Mouse (Mus musculus): ENCODE results near the gene Ddx49. TPM values are rescaled to one million over a fixed set of nuclear protein-coding genes. Genes with fewer than 3 reads are reported as not detected.

The Ddx49 gene
- total RNA-seq, 4 experiments from 2014 or later, result 26.0 to 34.5 (median 31.9) TPM

DNA sequence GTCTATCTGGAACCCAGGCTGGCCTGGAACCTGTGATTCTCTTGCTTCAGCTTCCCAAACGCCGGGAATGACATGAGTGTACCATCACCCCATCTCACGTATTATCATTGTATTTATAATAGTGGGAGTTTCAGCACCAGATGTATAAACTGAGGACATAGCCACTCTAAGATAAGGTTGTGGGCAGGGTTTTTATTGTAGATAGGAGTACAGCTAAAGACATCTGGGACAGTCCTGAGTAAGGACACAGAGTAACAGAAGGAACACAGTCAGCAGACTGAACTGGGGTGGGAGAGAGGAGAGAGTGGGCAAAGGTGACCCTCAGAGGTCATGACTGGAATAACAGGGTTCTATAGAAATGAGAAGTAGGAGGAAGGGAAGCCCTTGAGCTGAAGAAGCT lies 34.6 kb downstream of the Ddx49 start:
- DNase-seq (ENCODE audit: low spot score), result no peak

DNA sequence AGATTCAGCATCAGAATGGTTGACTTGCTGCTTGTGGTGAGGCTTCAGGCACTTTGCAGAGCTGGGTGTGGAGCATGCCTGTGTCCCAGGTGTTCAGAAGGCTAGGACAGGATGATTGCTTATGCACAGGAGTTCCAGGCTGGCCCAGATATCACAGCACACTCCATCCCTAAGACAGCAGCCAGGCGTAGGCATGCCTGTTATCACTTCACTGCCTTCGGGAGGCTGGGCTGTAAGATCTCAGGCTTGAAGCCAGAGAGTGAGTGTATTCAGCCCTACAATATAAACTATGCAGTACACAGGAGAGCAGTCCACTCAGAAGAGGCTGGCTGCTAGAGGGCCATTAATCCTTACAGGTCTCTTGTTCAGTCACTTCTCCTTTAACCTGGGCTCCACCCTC lies 43.2 kb downstream of the Ddx49 start:
- no peak for DNase-seq (ENCODE audit: low spot score)

DNA sequence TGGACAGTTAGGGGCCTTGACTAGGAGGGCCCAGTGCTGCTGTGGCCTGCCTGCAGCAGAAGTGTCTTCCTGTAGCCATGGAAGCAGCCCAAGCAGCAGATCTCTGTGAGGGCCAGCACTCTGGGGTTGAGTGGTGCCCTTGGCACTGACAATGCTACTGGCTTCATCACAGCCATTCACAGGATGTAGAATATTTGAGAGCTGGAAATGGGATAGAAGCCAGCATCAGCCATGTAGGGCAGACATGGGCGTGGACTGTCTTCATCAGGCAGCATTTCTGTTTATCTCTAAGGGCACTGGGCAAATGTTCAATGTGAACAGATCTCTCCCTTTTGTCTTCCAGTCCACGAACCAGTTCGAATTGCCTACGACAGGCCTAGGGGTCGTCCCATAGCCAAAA lies 43.7 kb downstream of the Ddx49 start:
- DNase-seq (ENCODE audit: low spot score), result peak; percentile 23

DNA sequence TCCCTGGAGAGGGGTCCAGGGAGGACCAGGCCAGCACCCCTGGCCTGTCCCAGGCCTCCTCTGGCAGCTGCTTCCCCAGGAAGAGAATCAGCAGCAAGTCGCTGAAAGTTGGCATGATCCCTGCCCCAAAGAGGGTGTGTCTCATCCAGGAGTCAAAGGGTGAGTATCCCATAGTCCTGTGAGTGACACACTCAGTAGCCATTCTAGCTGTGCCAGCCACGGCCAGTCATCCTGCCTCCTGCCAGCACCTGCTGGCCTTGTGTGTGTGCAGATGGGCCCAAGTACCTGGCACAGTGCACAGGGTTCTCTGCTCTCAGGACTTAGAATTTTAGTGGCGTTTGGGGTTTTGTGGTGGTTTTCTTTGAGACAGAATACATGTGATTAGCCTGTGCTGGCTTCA lies 44.8 kb downstream of the Ddx49 start:
- no peak for DNase-seq (ENCODE audit: low spot score)

DNA sequence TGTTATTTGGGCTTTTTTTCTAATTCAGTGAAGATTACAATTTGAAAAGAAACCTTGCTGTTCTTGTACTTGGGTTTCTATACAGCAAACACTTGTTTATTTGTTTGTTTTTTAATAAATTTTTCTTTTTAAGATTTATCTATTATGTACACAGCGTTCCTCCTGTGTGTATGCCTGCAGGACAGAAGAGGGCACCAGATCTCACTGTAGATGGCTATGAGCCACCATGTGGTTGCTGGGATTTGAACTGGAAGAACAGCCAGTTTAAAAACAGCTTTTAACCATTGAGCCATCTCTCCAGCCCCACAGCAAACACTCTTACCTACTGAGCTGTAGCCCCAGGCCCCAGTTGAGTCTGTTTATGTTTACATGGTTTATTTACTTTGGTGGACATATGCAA lies 47.7 kb downstream of the Ddx49 start:
- no peak for DNase-seq (ENCODE audit: low spot score)

DNA sequence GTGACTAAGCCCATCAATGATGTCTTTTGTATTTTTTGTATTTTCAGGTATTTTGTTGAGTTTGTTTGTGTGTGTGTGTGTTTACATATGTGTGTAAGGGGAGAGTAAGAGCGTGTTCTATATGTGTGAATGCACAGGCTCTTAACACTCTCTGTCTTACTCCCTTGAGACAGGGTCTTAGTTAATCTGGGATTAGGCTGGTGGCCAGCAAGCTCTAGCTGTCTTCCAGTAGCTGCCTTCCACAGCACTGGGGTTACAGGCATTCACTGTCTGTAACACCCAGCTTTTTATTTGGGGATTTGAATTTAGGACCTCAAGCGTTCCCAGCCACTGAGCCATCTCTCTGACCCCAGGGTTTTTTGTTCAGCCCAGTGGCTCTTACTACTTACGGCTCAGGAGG lies 54.4 kb downstream of the Ddx49 start:
- DNase-seq (ENCODE audit: low spot score), result no peak

DNA sequence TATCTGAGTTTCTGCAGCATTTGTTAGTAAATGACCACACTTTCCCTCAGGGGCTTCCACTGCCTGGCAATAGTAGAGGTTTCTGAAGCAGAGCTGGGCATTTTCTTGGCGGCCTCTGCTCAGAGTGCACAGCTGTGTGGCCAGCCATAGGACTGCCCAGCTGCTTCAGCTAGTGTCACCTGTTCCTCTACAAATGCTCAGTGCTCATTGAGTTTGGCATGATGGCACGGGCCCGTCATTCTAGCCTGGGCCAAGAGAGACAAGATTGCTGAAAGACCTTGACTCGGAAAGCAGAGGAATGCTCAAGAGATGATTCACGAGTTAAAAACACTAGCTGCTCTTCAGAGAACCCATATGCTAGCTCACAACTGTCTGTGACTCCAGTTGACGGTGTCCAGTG lies 55.7 kb downstream of the Ddx49 start:
- no peak for DNase-seq (ENCODE audit: low spot score)

Other genes starting within 250 kb of the Ddx49 start
- gene Tm6sf2, start 229.6 kb downstream of the Ddx49 start, total RNA-seq (2022), result under 1 TPM; 0.44 to 0.90 (median 0.72) TPM
- gene Hapln4, start 219.0 kb downstream of the Ddx49 start, total RNA-seq (2022), result under 1 TPM in 1 of 4 experiments, not detected in 3; 0.06 TPM
- gene Ncan, start 181.6 kb downstream of the Ddx49 start, total RNA-seq (2022), result under 1 TPM in 1 of 4 experiments, not detected in 3; 0.13 TPM
- gene Nr2c2ap, start 171.2 kb downstream of the Ddx49 start, total RNA-seq (2022), result 1 to 10 TPM; 7.5 to 8.9 (median 8.4) TPM
- gene Rfxank, start 163.3 kb downstream of the Ddx49 start, total RNA-seq (2022), result 10 to 100 TPM; 16.7 to 22.7 (median 18.8) TPM
- gene Borcs8, start 163.0 kb downstream of the Ddx49 start, total RNA-seq (2022), result 10 to 100 TPM; 17.9 to 23.3 (median 23.2) TPM
- under 1 TPM in 3 of 4 experiments, not detected in 1; 0.25 to 0.78 (median 0.29) TPM for gene Mef2b, start 162.8 kb downstream of the Ddx49 start, total RNA-seq (2022)
- gene Tmem161a, start 130.1 kb downstream of the Ddx49 start, total RNA-seq (2022), result 100 to 1,000 TPM in 3 of 4 experiments, 10 to 100 TPM in 1; 93.6 to 114 (median 106) TPM
- 10 to 100 TPM; 43.7 to 67.9 (median 57.0) TPM for gene Slc25a42, start 90.2 kb downstream of the Ddx49 start, total RNA-seq (2022)
- 10 to 100 TPM; 39.4 to 47.4 (median 41.7) TPM for gene Sugp2, start 68.3 kb downstream of the Ddx49 start, total RNA-seq (2022)
- gene Armc6, start 68.0 kb downstream of the Ddx49 start, total RNA-seq (2022), result 1 to 10 TPM; 6.8 to 9.0 (median 7.4) TPM
- 1 to 10 TPM; 7.8 to 9.1 (median 8.0) TPM for gene Homer3, start 19.7 kb downstream of the Ddx49 start, total RNA-seq (2022)
- 100 to 1,000 TPM; 148 to 165 (median 161) TPM for gene Cope, start within 50 bp of the Ddx49 start, total RNA-seq (2022)
- under 1 TPM; 0.14 to 0.53 (median 0.38) TPM for gene Cers1, start 13.3 kb upstream of the Ddx49 start, total RNA-seq (2022)
- under 1 TPM in 3 of 4 experiments, not detected in 1; 0.23 to 0.85 (median 0.41) TPM for gene Gdf1, start 27.3 kb upstream of the Ddx49 start, total RNA-seq (2022)
- gene Upf1, start 50.8 kb upstream of the Ddx49 start, total RNA-seq (2022), result 10 to 100 TPM; 46.7 to 48.8 (median 47.5) TPM
- 1 to 10 TPM; 4.7 to 7.7 (median 6.2) TPM for gene Comp, start 71.1 kb upstream of the Ddx49 start, total RNA-seq (2022)
- gene Crtc1, start 137.1 kb upstream of the Ddx49 start, total RNA-seq (2022), result 1 to 10 TPM; 7.5 to 9.8 (median 7.6) TPM
- 1 to 10 TPM; 8.1 to 9.3 (median 8.4) TPM for gene Klhl26, start 174.5 kb upstream of the Ddx49 start, total RNA-seq (2022)
- gene Tmem59l, start 184.9 kb upstream of the Ddx49 start, total RNA-seq (2022), result not detected
- gene Crlf1, start 190.7 kb upstream of the Ddx49 start, total RNA-seq (2022), result under 1 TPM in 2 of 4 experiments, not detected in 2; 0.57 to 0.97 TPM
- gene Rex1bd, start 204.3 kb upstream of the Ddx49 start, total RNA-seq (2022), result 100 to 1,000 TPM; 118 to 133 (median 124) TPM
- 1,000 to 10,000 TPM; 1,436 to 1,703 (median 1,558) TPM for gene Uba52, start 208.3 kb upstream of the Ddx49 start, total RNA-seq (2022)
- 100 to 1,000 TPM; 135 to 145 (median 137) TPM for gene Fkbp8, start 225.2 kb upstream of the Ddx49 start, total RNA-seq (2022)
- gene Kxd1, start 225.5 kb upstream of the Ddx49 start, total RNA-seq (2022), result 100 to 1,000 TPM in 3 of 4 experiments, 10 to 100 TPM in 1; 97.9 to 114 (median 103) TPM
- 10 to 100 TPM in 3 of 4 experiments, 1 to 10 TPM in 1; 9.3 to 12.4 (median 10.6) TPM for gene Ell, start 237.0 kb upstream of the Ddx49 start, total RNA-seq (2022)